Mouse (Mus musculus): ENCODE measurements around the gene Srpr. TPM values are rescaled to one million over a fixed set of nuclear protein-coding genes. Genes with fewer than 3 reads are reported as not detected.

Srpr gene
- total RNA-seq, 1 experiment from 2014 or later = 153 TPM

DNA sequence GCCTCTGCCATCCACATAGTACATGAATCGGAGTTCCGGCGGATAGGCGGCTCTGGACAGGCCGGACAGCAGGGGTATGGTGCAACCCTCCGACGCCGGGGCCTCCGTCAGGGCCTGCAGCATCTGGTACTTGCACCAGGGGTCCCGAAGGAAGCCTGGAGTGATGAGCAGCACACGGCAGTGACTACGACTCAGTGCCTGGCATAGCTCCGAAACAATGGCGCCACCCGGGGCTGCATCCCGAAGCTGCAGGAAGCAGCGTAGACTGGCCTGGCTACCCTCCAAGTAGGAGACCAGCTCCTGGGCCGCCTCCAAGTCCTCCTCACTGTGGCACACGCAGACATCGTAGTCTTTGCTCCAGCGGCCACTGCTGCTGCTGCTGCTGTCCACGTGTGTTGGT lies 11.3 kb upstream of the Srpr start:
- DNase-seq = peak; percentile 52

DNA sequence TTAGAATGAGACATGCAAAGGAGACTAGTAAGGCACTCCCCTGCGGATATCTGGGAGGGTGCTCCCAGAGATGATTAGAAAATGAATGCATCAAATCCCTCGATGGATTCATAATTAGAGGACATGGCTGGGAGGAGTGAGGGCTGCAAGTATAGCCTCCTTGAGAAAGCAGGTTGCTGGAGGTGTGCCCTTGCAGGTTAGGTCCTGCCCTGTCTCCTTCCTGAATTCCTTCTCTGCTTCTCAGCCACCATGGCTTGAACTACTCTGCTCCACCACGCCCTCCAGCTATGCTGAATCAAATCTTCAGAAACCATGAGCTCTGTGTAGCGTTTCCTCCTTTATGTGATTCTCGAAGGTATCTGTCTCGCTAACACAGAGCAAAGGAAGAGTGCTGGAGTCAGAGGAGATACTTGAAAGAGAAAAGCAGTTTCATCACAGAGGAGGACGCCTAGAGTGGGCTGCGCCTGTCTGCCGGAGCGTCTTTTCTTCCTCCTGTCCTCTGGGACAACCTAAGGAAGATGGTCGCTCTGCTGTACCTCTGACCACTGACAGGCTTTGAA lies 6.9 kb upstream of the Srpr start:
- no peak for DNase-seq

DNA sequence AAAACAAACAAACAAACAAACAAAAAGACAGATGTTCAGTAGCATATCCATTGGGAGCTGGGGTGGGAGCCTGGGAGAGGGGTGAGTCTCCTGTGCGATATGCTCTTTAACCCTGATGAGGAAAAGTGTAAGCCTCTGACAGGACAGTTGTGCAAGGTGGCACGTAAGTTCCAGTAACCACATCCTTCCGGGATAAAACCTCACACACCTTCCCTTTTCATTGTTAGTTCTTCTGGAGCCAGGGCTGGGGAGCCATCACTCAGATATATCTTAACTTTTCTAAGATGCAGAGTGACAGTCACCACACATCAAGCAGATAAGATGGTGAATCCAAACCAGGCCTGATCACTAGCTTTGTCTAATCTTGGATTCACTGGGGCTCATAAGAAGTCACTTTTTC lies 5.9 kb upstream of the Srpr start:
- DNase-seq = no peak

DNA sequence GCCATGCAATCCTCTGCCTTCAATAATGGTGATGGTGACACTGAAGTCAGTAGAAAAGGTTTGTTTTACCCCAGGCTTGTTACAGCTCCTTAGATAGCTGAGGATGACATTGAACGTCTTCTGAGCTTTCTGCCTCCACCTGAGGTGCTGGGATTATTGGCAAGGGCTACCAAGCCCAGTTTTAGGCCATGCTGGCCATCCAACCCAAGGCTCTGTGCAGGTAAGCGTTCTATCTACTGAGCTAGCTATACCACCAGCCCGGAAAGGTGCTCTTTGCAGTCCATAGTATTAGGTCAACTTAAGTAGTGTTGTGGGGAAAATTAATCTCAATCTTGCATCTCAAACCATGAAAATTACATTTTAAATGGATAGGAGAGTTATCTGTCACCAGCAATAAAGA lies 2.4 kb upstream of the Srpr start:
- DNase-seq = no peak

DNA sequence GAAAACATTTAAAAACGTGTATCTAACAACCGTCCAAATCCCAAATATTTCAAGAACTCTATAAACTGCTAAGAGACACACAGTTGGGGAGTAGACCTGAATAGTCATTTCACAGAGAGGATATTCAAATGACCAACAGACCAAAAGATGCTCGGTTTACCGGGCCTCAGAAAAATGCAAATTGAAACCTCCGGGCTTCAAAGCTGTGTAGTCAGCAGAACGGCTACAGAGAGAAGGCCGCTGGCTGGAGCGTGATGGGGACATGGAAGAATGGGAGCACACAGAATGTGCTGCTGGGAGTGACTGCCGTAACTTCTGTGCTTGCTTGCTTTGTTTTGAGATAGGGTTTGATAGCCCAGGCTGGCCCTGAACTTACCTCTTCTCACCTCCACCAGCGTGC lies 1.6 kb upstream of the Srpr start:
- no peak for DNase-seq

DNA sequence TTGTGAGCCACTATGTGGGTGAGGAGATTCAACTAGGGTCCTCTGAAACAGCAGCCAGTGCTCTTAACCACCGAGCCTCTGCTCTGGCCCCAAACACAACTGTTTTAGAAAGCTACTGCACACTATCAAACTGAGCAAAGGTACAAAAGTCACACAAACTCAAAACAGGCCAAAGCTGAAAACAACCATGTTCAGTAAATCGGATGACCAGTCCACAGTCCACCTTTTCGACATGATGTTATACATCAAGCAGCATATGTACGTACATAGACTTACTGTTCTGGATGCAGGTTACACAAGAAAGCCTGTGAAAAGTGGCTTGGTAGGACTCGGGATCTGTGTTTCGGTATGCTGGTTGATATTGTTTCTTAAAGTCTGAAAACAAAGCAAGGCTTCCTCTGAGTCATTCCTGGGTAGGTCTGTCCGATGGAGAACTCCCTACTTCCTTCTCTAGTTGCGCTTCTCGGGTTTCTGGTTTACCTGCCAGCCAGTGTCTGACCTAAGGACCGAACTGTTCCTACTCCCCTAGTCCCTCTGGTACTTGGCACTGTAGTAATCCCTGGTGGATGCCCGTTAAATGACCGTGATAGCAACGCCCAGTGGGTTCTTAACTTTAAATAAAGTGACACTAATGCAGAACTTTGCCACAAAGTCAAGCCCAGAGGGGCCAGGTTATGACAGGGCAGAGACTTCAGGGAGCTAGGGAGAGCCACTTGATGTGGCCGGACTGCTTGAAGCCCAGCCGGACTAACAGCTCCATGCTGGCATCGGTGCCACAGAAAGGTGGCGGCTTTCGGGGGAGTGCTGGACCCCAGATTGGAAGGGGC lies 817 bp upstream of the Srpr start:
- no peak for DNase-seq

DNA sequence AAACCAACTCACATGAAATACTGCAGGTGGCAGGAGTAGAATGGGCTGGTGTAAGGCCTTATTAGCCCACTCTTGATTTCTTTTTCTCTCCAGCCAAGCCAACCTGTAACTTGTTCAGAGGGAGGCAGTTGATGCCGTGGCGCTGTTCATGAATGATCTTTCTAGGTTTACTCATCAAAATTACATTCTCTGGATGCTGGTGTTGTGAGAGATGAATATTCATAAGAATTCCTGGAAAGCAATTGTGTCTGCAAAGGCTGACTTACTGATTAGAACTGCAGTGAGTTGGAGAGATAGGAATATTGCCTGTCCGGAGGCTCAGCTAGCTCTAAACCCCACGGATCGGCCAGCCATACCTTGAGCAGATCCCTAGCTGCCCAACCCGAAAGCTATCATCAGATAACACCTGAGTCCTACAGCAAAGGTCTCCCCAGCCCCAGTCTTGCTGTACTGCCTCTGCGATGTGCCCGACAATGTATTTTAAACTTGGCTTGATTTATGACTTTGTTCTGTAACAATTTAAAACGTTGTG lies 620 bp downstream of the Srpr start:
- no peak for DNase-seq

DNA sequence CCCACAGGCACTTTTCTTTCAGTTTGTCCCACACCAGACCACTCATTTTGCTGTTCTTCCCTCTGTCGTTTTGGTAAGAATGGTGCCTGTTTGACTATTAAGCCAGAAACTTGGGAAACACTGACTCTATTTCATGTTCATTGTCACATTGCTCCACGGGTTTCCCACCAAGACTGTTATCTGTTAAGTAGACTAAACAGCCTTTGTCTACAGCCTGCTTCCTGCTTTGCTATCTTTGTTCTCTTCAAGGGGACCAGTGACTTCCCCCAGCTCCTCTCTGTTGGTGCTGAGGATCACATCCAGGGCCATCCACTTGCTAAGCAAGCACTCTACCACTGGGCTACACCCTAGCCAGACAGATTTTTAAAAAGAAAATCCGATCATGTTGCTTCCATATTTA lies 3.6 kb downstream of the Srpr start:
- no peak for DNase-seq

DNA sequence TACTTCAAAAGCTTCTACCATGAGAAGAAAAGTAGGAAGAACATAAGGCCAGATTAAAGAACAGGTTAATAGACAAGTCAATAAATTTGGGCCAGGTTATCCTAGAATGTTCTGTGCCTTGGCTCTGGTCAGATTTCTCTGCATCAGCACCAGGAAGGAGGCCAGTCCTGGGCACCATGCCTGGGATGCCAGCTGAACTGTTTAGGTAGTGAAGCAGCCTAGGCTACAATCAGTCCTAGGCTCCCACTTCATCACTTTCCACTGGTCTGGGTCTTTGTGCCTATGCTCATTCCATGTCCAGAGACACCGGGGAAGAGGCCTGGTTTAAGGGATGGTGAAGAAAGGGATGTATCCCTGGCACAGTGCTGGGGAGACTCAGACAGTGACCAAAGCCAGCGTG lies 4.4 kb downstream of the Srpr start:
- no peak for DNase-seq

DNA sequence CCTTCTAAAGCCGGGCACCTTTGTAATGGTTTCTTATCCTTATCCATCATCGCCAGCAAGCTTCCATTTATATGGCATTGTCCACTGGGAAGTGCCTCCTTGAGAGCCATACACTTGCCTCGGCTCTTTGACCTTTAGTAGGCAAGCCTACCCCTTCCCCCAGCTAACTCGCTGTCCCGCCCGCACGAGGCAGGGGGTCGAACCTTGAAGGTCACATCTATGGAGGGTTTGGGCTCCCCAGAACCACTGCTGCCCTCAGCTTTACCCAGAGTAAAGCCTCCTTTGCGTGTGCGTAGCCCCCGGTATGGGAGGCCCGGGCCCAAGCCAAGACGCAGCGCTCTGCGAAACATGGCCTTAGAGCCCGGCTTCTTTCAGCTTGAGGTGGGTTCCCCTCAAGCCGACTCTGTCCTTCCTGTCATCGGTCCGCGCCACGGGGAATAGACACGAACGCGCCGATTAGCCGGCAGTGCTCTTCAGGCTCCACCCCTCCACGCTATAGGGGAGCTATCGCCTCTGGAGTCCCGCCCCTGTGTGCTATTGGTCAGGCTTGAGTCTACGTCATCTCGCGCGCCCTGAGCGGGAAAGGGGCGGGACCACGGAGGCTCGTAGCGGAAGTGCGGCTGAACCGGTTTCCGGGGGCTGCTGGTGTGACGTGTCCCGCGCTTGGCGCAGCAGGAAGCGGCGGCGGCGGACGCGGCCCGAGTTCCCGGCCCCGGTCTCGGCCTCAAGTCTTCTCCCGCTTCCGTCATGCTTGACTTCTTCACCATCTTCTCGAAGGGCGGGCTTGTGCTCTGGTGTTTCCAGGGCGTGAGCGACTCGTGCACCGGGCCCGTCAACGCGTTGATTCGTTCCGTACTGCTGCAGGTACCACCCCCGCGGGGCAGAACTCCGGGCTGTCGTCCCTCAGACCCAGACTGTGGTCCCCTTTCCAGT lies 10.8 kb downstream of the Srpr start, which contains the start of gene Foxred1:
TSS of gene Foxred1 (minus strand) at position 514 of the 933 bp plus-strand sequence.
- DNase-seq = peak; percentile 98

DNA sequence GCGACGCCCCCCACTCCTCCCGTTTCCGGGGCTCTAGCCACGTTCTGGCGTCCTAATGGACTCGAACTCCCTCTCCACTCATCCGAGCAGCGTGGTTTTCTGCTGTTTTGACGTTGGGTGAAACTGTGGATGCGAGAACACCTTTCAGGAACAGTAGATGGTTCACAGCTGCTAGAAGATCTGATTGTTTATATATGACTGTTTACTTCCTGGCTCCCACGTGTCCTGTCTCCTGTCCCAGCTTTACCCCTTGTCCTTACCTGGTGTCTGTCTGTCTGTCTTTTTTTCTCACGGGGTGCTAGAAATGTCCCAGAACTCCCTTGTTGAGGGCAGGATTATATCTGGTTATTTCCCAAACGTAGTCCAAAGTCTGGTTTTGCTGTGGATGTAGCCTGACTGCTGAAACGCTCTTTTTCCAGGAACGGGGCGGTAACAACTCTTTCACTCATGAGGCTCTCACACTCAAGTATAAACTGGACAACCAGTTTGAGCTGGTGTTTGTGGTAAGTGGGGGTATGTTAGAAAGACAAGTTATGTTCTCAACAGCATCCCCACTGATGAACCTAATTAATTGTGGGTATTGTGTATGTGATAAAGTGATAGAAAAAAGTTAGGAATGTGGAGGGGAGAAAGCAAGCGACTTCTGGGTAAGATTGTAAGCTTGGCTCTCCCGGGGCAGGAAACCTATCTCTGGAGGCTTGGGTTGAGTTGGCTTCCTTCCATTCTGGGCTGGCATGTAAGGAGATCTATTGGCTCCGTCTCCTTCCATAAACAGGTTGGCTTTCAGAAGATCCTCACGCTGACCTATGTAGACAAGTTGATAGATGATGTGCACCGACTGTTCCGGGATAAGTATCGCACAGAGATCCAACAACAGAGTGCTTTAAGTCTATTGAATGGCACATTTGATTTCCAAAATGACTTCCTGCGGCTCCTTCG lies 11.9 kb downstream of the Srpr start:
- DNase-seq = no peak

DNA sequence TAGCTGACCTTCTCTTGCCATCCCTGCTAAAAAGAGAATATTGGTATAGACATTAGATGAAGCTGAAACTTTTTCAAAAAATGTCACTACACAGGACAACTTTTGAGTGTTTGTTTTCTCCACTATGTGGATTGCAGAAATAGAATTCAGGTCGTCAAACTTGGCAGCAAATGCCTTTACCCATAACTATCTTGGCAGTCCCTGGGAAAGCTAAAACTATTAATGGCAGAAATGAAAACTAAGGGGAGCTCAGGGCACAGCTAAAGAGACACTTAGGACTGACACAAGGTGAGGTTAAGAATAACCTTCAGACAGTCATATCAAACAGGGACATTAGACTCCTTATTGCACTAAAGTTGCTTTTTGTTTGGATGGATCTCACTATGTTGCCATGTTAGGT lies 18.0 kb downstream of the Srpr start:
- no peak for DNase-seq

DNA sequence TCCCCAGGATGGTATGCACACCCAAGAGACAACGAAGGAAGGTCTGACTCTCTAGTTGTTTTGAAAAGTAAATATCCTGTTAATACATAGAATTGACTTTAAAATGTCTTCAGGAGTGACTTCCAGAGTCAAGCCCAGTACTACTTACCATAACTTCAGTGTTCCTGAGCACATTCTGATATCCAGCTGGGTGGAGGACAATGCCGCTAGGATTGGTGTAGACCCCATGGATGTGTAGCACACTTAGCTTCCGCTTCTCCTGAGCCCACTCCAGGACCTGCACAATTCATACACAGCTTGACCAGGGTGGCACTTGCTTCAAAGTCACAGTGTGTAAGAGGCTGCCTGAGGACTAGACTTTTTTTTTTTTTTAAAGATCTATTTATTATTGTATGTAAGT lies 23.5 kb downstream of the Srpr start:
- no peak for DNase-seq

DNA sequence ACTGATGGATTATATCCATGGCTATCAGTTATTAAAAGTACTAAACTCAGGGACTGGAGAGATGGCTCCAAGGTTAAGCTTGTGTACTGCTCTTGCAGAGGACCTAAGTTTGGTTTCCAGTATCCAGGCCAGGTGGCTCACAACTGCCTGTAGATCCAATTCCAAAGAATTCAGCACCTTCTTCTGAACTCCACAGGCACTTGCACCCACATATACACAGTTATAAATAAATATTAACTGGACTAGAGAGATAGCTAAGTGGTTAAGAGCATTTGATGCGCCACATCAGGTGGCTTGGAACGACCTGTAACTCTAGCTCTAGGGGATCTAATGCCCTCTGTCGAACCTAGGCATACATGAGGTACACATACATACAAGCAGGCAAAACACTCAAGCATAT lies 28.7 kb downstream of the Srpr start:
- no peak for DNase-seq

DNA sequence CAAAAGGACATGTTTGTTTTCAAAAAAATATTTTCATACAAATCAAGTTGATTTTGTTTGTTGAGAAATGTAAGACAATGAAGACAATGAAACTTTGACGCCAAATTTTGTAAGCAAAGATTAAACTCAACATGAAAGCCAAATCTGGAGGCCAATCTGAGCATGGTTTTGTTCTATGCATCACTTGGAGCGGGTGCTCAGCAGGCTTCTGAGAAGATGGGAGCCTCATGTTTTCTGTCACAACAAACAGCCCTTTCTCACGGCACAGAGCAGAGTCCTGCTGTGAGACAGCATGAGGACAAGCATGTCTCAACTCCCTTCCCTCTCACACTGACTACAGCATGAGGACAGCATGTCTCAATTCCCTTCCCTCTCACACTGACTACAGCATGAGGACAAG lies 36.0 kb downstream of the Srpr start:
- DNase-seq = no peak

DNA sequence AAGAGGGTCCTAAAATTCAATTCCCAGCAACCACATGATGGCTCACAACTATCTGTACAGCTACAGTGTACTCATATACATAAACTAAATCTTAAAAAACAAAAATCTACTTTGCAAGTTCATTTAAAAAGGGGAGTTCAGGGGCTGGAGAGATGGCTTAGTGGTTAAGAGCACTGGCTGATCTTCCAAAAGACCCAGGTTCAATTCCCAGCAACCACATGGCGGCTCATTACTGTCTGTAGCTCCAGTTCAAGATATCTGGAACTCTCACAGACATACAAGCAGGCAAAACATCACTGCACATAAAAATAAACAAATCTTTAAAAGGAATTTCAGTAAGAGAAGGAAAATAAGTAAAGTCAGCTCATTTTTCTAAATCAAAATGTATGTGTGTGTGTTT lies 38.4 kb downstream of the Srpr start:
- no peak for DNase-seq

DNA sequence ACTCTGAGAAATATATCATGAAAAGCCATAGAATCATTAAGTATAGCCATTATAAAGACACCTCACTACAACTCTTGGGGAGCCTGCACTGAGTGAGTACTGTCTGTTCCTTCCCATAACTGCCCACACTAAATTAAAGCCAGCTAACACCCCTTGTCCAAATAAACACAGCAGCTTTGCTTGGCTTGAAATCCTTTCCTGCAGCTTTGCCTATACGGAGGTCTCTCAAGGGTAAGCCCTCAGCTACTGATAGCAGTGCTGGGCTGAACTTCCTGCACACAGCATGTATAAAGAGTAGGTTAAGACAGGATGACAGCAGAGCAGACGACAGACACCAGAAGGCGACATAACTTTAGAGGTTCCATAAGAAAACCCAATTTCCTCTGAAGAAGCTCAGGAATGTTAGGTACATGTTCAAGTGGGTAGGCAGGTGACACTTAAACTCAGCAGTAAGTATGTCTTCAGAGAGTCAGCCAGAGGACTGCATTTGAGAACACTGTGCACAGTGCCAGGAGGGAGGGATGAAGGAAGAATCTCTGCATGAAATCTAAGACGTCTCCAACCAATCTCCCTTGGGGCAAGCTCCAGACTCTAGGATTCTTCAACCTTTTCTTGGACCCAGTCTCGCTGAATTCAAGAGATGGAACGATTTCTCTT lies 39.1 kb downstream of the Srpr start:
- no peak for DNase-seq

DNA sequence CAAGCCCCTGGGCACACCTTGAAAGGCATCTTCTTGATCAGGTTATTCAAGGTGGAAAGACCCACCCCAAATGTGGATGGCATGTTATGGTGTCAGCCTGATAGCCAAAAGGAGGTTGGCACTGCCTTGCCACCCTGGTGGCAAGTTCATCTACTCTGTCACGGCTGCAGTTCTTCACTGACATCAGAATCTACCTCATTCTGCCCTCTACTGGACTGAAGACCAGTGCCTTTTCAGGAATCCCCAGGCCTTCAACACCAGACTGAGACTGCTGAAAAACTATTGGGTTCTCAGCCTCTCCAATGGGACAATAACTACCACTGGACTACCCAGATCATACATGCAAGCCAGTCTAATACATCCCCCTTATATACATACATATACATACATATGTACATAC lies 39.8 kb downstream of the Srpr start:
- no peak for DNase-seq

DNA sequence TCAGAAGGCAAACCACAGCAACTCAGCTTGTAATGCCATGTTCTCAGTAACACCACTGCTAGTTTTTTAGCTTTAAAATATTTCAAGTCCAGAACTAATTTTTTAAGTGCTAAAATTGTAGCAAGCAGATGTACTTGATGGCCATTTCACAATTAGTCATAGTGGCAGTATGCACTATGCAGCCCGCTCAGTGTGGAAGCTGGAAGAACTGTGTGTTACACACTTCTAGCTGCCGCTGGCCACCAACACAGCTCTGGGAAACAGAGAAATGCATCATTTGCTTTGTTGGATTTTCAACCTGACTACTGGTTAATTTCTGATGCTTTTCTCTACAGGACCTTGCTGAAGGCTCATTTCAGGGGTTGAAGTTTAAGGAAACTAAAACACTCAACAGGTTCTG lies 47.4 kb downstream of the Srpr start:
- no peak for DNase-seq

DNA sequence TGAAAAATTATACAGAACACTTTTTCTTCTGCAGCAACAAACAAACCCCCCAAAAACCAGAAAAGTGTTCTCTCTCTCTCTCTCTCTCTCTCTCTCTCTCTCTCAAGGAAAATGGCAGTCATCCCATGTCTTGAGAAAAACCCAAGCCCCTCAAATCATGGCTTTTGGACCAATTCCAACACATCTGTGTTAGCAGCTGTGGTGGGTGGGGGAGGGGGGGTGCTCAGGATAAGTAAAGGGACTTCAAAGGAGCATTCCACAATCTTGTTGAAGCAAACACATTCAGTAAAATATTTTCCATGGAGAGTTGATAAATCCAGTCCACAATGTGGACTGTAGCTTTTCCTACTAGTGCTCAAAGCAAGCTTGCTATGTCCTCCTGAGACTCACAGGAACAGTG lies 49.5 kb downstream of the Srpr start:
- no peak for DNase-seq

DNA sequence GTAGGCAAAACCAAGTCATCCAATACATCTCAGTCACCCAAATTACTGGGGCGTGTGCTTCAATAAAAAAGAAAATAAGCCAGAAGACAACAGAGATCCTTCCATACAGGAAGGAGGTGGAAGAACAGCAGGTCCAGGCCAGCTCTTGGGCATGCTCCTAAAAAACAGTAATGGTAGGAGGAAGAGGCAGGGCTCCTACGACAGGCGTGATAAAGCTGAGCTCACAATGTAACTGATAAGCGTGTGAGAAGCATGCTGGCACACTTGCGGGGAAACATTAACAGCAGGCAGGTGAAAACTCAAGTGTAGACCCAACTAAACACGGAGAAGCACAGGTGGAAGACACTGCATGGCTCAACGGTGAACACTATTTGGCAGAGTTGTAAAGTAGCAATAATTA lies 57.4 kb downstream of the Srpr start:
- DNase-seq = no peak
